Comparison of ENCODE assay signal across 24 mouse cellular contexts in genomic region chr3:73395808-73396207, GRCm38 (mm10).
DNase-seq lines count a peak whose midpoint lies in the region; ATAC-seq lines count a peak whose summit lies in the region.
"Had no signal": no experiment of that assay in that cellular context is flagged by ENCODE, and none has a peak within 500 bp of the region (broad histone marks: within the 10 kb centered on the region; RNA-seq: fewer than 3 reads in every experiment).

No protein-coding gene starts in this region.

- ATAC-seq in frontal cortex, adult (ENCODE audit: low TSS enrichment) = peak; percentile 64; the same call in 1 of the 2 replicates
- ATAC-seq in heart, embryonic 13.5 days (ENCODE audit: extremely low read depth, insufficient number of reproducible peaks, low FRiP score, low TSS enrichment) = no peak
- ATAC-seq: CD4-positive, CD25-positive, alpha-beta regulatory T cell, adult 4 months; forebrain, embryonic 13.5 days; forebrain, postnatal 0 days; intestine, embryonic 15.5 days had no signal

- WGBS in heart, embryonic 13.5 days = 29% methylated on average over 4 of the region's 4 CpGs

- DNase-seq in frontal cortex, postnatal 14 days (ENCODE audit: low spot score in 2 of 2) = no peak
- DNase-seq in heart, postnatal 14 days = no peak
- peak; percentile 18 to 44 for DNase-seq in left cerebral cortex, postnatal 25 days (ENCODE audit: low spot score in 2 of 2)
- no peak for DNase-seq in left cerebral cortex, postnatal 10 days (ENCODE audit: extremely low spot score in 1 of 2, low spot score in 2 of 2)
- peak; percentile 5 for DNase-seq in heart, postnatal 4 days
- no peak for DNase-seq in ovary, adult 18-20 months (ENCODE audit: low spot score)
- DNase-seq: adrenal gland, adult 8-10 months; adrenal gland, postnatal 36 days; B cell, adult 2 months; cerebellum, adult 11 months; cerebellum, adult 8-10 months; cerebellum, postnatal 25 days; forebrain, postnatal 0 days; gastrocnemius, postnatal 36 days; kidney, adult 18-20 months had no signal

- H3K36me3 ChIP-seq in heart, embryonic 13.5 days = no peaks in the 10 kb centered on the region
- H3K36me3 ChIP-seq: embryonic facial prominence, embryonic 13.5 days; G1E; hindbrain, embryonic 10.5 days; intestine, embryonic 15.5 days had no signal

- no peaks in the 10 kb centered on the region for H3K9me3 ChIP-seq in heart, embryonic 13.5 days
- H3K9me3 ChIP-seq: embryonic facial prominence, embryonic 13.5 days; forebrain, embryonic 13.5 days; hindbrain, embryonic 10.5 days; intestine, embryonic 15.5 days had no signal

- H3K4me1 ChIP-seq in heart, embryonic 13.5 days = peaks cover 18% of the 10 kb centered on the region
- H3K4me1 ChIP-seq: embryonic facial prominence, embryonic 13.5 days; forebrain, embryonic 13.5 days; hindbrain, embryonic 10.5 days; intestine, embryonic 15.5 days had no signal

- H3K27ac ChIP-seq in heart, embryonic 13.5 days (replicated peaks) = no peak overlapping the region
- H3K27ac ChIP-seq: embryonic facial prominence, embryonic 13.5 days; forebrain, embryonic 13.5 days; hindbrain, embryonic 10.5 days; hindbrain, embryonic 14.5 days; intestine, embryonic 15.5 days had no signal

- intact Hi-C loops in heart, postnatal 14 days (cut with DNase I) = no loop called here
- intact Hi-C loops in left cerebral cortex, postnatal 25 days (cut with DNase I) = no loop called here
- intact Hi-C loops in left cerebral cortex, postnatal 10 days (cut with DNase I) = no loop called here

- no peak overlapping the region for H3K4me3 ChIP-seq in heart, embryonic 13.5 days
- H3K4me3 ChIP-seq: embryonic facial prominence, embryonic 13.5 days; forebrain, embryonic 13.5 days; hindbrain, embryonic 10.5 days; intestine, embryonic 15.5 days had no signal

- no peaks in the 10 kb centered on the region for H3K27me3 ChIP-seq in heart, embryonic 13.5 days (replicated peaks)
- H3K27me3 ChIP-seq: embryonic facial prominence, embryonic 13.5 days; forebrain, embryonic 13.5 days; intestine, embryonic 15.5 days had no signal

- H3K4me2 ChIP-seq in heart, embryonic 13.5 days = peak overlapping the region; percentile 43
- H3K4me2 ChIP-seq: embryonic facial prominence, embryonic 13.5 days; forebrain, embryonic 13.5 days; hindbrain, embryonic 14.5 days; intestine, embryonic 15.5 days had no signal

- no peak overlapping the region for H3K9ac ChIP-seq in heart, embryonic 13.5 days
- H3K9ac ChIP-seq: embryonic facial prominence, embryonic 13.5 days; forebrain, embryonic 13.5 days; forebrain, postnatal 0 days; hindbrain, embryonic 14.5 days; intestine, embryonic 15.5 days had no signal

Comparison
In these comparisons a context has a peak if more than half of its experiments do, and no peak if none do; other contexts are left out.
1. DNase-seq: peak in left cerebral cortex, postnatal 25 days (2 of 2) and heart, postnatal 4 days (single experiment); none in frontal cortex, postnatal 14 days (0 of 2), heart, postnatal 14 days (0 of 2), left cerebral cortex, postnatal 10 days (0 of 2) and ovary, adult 18-20 months (single experiment).